In the genomic region with DNA sequence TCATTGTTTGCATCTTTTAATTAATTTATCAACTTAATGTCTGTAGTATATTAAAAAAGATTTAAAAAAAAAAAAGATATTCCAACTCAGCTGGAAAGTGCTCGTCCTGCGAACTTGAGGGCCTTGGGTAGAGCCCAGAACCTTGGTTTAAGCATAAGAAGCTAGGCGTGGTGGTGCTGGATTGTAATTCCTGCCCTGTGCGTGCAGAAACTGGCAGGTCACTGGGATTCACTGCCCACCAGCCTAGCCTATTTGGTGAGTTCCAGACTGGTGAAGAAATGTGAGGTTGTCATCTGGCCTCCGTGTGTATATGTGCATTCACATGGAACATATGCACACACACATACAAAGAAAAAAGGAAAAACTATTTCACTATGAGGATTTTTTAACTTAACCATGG, we compare ENCODE assay signal across 16 mouse cellular contexts.
"Had no signal": no experiment of that assay in that cellular context is flagged by ENCODE, and none has a peak within 500 bp of the region (broad histone marks: within the 10 kb centered on the region; RNA-seq: fewer than 3 reads in every experiment).

No protein-coding gene starts in this region.

- H3K27ac ChIP-seq: neural tube, embryonic 13.5 days; neural tube, embryonic 15.5 days; stomach, embryonic 15.5 days; stomach, postnatal 0 days had no signal

- DNase-seq: retina, postnatal 1 day; right cerebral cortex, adult 18-20 months; right cerebral cortex, postnatal 14 days; right cerebral cortex, postnatal 25 days; right cerebral cortex, postnatal 4 days; spleen, adult 18-20 months; thymus, adult 18-20 months; thymus, adult 2 months; thymus, postnatal 14 days; thymus, postnatal 25 days; thymus, postnatal 36 days; thymus, postnatal 4 days had no signal

- H3K9me3 ChIP-seq: neural tube, embryonic 13.5 days; neural tube, embryonic 15.5 days; stomach, embryonic 15.5 days had no signal

- H3K4me2 ChIP-seq: neural tube, embryonic 13.5 days; neural tube, embryonic 15.5 days; stomach, embryonic 15.5 days had no signal

- H3K9ac ChIP-seq: neural tube, embryonic 13.5 days; neural tube, embryonic 15.5 days; stomach, embryonic 15.5 days had no signal

- H3K4me3 ChIP-seq: neural tube, embryonic 13.5 days; neural tube, embryonic 15.5 days; stomach, embryonic 15.5 days had no signal

- H3K27me3 ChIP-seq: neural tube, embryonic 13.5 days; neural tube, embryonic 15.5 days; stomach, embryonic 15.5 days had no signal

- H3K4me1 ChIP-seq: neural tube, embryonic 13.5 days; neural tube, embryonic 15.5 days; stomach, embryonic 15.5 days had no signal
